Mouse (Mus musculus): Measurements from ENCODE around the gene Oas1d. TPM values are rescaled to one million over a fixed set of nuclear protein-coding genes. Genes with fewer than 3 reads are reported as not detected.
"Not testable (repeated sequence)": the region's sequence is repeated elsewhere in the genome, so short reads cannot be mapped to it uniquely, and the experiment has no call there.

Oas1d gene
- polyA plus RNA-seq, 1 experiment from 2014 or later, result not detected

DNA sequence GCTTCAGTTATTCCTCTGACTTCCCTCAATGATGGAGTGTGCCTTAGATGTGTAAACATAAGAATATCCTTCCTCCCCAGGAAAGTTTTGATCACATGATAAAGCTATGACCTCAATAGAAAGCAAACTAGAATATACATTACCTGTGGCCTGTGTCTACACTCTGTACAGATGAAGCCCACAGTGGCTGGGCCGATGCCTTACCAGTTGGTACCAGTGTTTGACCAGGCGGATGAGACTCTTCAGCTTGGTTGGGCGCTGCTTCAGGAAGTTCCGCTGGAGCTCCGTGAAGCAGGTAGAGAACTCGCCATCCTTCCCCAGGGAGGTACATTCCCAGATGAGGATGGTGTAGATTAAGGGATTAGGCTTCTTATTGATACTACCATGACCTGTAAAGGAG lies 32.7 kb upstream of the Oas1d start:
- H3K9ac ChIP-seq (ENCODE audit: low read depth, low read length); H3K4me3 ChIP-seq (ENCODE audit: low read depth, low read length); H3K4me1 ChIP-seq (ENCODE audit: control insufficient read depth, low read depth, low read length); H3K4me2 ChIP-seq (ENCODE audit: low read depth, low read length); H3K27me3 ChIP-seq (ENCODE audit: control insufficient read depth, insufficient read depth, low read depth, low read length); ATAC-seq (ENCODE audit: low read depth); H3K27ac ChIP-seq (ENCODE audit: low read length); H3K9me3 ChIP-seq (replicated peaks; ENCODE audit: control insufficient read depth, low read length); H3K36me3 ChIP-seq (ENCODE audit: control insufficient read depth, insufficient read depth): not testable (repeated sequence)
- WGBS (ENCODE audit: insufficient replicate concordance), result 66% methylated on average over 6 of the region's 6 CpGs

DNA sequence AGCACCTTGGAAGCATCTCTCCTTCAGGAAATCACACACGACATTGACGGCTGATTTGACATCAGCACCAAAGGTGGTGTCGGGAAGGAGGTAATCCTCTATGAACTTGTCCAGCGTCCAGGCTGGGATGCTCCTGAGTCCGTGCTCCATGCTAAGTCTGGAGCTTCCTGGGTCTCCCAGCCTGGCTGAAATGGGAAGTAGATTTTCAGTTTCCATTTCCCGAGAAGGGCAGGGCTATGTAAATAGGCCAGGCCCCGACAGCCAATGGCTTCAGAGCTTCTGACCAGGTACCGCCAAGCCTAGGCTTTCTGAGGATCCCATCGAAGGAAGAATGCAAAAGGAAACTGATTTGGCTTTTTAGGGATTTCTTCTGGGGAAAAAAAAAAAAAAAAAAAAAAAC lies 26.9 kb upstream of the Oas1d start, which contains the start of gene Oas1g:
Gene Oas1g, minus strand, starts transcription at position 201 of the 400 bp plus-strand sequence.
- H3K4me3 ChIP-seq (ENCODE audit: low read depth, low read length); H3K4me1 ChIP-seq (ENCODE audit: control insufficient read depth, low read depth, low read length); H3K27me3 ChIP-seq (ENCODE audit: control insufficient read depth, insufficient read depth, low read depth, low read length); H3K36me3 ChIP-seq (ENCODE audit: control insufficient read depth, insufficient read depth); H3K9me3 ChIP-seq (replicated peaks; ENCODE audit: control insufficient read depth, low read length); H3K9ac ChIP-seq (ENCODE audit: low read depth, low read length); H3K4me2 ChIP-seq (ENCODE audit: low read depth, low read length); ATAC-seq (ENCODE audit: low read depth); H3K27ac ChIP-seq (ENCODE audit: low read length): not testable (repeated sequence)
- WGBS (ENCODE audit: insufficient replicate concordance), result 7% methylated on average over 5 of the region's 9 CpGs

DNA sequence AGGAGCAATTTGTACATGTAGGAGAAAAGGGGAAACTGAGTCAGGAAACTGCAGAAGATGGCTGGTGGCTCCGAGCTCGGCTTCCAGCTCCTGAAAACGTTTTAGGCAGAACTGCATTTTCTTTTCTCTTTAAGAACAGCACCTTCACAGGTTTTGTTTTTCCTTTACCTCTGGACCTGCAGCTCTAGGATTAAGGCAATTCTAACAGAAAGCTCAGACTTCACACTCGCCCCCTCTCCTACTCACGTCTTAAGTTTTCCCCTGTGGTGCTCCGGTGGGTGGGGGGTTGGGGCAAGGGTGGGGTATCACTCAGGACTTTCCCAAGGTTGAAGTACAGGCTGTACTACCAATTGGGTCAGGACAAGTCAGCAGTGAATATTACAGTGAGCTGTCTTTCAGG lies 26.5 kb upstream of the Oas1d start:
- H3K27ac ChIP-seq (ENCODE audit: low read length), result no peak overlapping the region
- no peak overlapping the region for H3K4me2 ChIP-seq (ENCODE audit: low read depth, low read length)
- no peaks in the 10 kb centered on the region for H3K9me3 ChIP-seq (replicated peaks; ENCODE audit: control insufficient read depth, low read length)
- H3K27me3 ChIP-seq (ENCODE audit: control insufficient read depth, insufficient read depth, low read depth, low read length), result no peaks in the 10 kb centered on the region
- H3K4me3 ChIP-seq (ENCODE audit: low read depth, low read length), result no peak overlapping the region
- H3K4me1 ChIP-seq (ENCODE audit: control insufficient read depth, low read depth, low read length), result no peaks in the 10 kb centered on the region
- no peaks in the 10 kb centered on the region for H3K36me3 ChIP-seq (ENCODE audit: control insufficient read depth, insufficient read depth)
- 38% methylated on average over 6 of the region's 6 CpGs for WGBS (ENCODE audit: insufficient replicate concordance)
- H3K9ac ChIP-seq (ENCODE audit: low read depth, low read length), result no peak overlapping the region
- ATAC-seq (ENCODE audit: low read depth), result no peak

DNA sequence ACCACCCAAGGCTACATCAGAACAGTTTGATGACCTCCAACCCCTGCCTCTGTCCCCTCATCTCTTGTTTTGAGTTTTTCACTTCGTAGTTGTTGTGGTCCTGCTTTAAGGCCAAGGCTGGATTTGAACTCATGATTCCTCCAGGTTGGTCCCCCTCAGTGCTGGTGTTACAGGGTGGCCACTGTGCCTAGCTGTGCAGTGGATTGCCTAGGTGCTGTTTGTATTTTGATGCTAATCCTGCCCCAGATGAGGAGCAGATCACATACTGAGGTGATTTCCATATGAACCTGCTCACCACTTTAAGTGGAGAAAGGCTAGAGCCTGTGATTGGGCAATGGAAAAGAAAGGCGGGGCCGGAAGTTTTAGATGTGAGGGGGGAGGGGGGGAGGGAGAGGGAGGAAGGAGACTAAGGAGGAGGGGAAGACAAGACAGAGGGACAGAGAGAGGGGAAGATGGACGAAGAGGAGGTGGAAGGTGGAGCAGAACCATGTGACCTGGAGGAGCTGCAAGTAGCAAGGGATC lies 26.0 kb upstream of the Oas1d start:
- H3K9ac ChIP-seq (ENCODE audit: low read depth, low read length); H3K4me2 ChIP-seq (ENCODE audit: low read depth, low read length); H3K27me3 ChIP-seq (ENCODE audit: control insufficient read depth, insufficient read depth, low read depth, low read length); H3K4me3 ChIP-seq (ENCODE audit: low read depth, low read length); ATAC-seq (ENCODE audit: low read depth); H3K9me3 ChIP-seq (replicated peaks; ENCODE audit: control insufficient read depth, low read length); H3K4me1 ChIP-seq (ENCODE audit: control insufficient read depth, low read depth, low read length); H3K36me3 ChIP-seq (ENCODE audit: control insufficient read depth, insufficient read depth); H3K27ac ChIP-seq (ENCODE audit: low read length): not testable (repeated sequence)
- 26% methylated on average over 4 of the region's 4 CpGs for WGBS (ENCODE audit: insufficient replicate concordance)

DNA sequence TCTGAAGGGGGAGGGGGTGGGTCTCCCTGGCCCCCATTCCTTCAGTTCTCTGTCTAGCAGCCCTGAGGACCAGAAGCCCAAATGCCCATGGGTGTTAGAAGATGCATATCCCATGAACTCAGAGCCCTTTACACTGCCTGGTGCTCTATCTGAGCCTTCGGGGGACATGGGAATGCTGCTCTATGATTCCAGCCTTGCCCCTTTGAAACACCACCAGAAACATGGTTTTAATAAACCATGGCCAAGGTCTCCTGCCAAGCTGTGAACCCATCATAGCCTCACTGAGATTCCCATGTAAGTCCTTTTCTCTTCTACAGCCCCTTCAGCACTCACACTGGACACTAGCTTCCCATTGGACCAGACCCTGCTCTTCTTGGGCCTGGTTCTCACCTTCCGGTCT lies 24.3 kb upstream of the Oas1d start:
- no peaks in the 10 kb centered on the region for H3K27me3 ChIP-seq (ENCODE audit: control insufficient read depth, insufficient read depth, low read depth, low read length)
- no peak overlapping the region for H3K9ac ChIP-seq (ENCODE audit: low read depth, low read length)
- WGBS (ENCODE audit: insufficient replicate concordance), result 67% methylated on average over 2 of the region's 2 CpGs
- no peak overlapping the region for H3K4me3 ChIP-seq (ENCODE audit: low read depth, low read length)
- no peak overlapping the region for H3K27ac ChIP-seq (ENCODE audit: low read length)
- no peaks in the 10 kb centered on the region for H3K4me1 ChIP-seq (ENCODE audit: control insufficient read depth, low read depth, low read length)
- no peaks in the 10 kb centered on the region for H3K9me3 ChIP-seq (replicated peaks; ENCODE audit: control insufficient read depth, low read length)
- no peak overlapping the region for H3K4me2 ChIP-seq (ENCODE audit: low read depth, low read length)
- no peaks in the 10 kb centered on the region for H3K36me3 ChIP-seq (ENCODE audit: control insufficient read depth, insufficient read depth)
- ATAC-seq (ENCODE audit: low read depth), result no peak

DNA sequence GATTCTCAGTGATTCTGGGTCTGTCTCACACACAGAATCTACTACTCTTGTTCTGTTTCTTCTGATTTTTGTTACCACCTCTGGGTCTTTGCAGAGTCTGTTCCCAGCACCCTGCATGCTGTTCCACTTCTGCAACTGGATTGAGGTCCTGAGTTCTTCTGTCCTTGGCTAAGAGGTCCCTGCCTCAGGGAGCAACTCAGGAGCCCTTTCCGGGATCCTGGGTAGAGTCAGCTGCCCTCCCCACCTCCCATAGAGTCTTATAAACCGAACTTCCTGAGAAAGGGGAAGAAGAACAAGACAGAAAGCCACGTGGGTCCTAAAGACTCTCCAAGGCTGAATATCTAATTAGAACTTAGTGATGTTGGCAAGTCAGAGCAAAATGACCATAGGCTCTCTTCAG lies 23.3 kb upstream of the Oas1d start:
- no peak overlapping the region for H3K4me3 ChIP-seq (ENCODE audit: low read depth, low read length)
- no peaks in the 10 kb centered on the region for H3K27me3 ChIP-seq (ENCODE audit: control insufficient read depth, insufficient read depth, low read depth, low read length)
- H3K4me2 ChIP-seq (ENCODE audit: low read depth, low read length), result no peak overlapping the region
- no peaks in the 10 kb centered on the region for H3K36me3 ChIP-seq (ENCODE audit: control insufficient read depth, insufficient read depth)
- 24% methylated on average over 3 of the region's 3 CpGs for WGBS (ENCODE audit: insufficient replicate concordance)
- H3K9me3 ChIP-seq (replicated peaks; ENCODE audit: control insufficient read depth, low read length), result no peaks in the 10 kb centered on the region
- H3K9ac ChIP-seq (ENCODE audit: low read depth, low read length), result no peak overlapping the region
- H3K27ac ChIP-seq (ENCODE audit: low read length), result no peak overlapping the region
- no peaks in the 10 kb centered on the region for H3K4me1 ChIP-seq (ENCODE audit: control insufficient read depth, low read depth, low read length)
- ATAC-seq (ENCODE audit: low read depth), result no peak

DNA sequence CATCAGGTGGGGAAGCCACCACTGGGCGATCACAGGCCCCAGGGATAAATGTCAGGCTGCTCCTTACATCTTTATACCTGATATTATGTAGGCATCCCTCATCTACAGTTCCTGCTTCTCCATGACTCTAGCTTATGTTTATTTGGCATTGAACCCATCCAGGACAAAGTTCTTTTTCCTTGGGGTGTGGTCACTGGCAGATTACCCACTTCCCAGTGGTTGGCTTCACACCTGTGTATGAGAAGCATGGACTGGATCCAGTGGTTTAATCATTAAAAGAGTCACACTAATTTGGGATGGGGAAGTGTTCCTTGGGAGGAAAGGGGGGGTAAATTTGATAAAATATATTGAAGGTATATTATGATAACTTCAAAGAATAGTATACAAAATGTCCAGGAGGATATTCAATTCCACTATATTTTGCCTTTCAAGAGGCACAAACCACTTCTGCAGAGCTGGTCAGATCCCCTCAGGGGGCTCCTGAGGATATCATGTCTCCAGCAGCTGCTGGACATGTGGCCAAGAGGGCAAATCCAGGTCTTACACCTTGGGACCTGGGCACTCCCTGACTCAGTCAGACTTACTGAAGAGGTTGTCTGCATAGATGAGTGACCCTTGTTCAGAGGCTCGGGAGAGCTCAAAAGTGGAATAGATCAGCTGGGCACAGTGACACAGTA lies 22.6 kb upstream of the Oas1d start:
- WGBS (ENCODE audit: insufficient replicate concordance), result 50% methylated on average over 2 of the region's 2 CpGs
- not testable (repeated sequence) for H3K4me3 ChIP-seq (ENCODE audit: low read depth, low read length); H3K27me3 ChIP-seq (ENCODE audit: control insufficient read depth, insufficient read depth, low read depth, low read length); H3K9ac ChIP-seq (ENCODE audit: low read depth, low read length); H3K9me3 ChIP-seq (replicated peaks; ENCODE audit: control insufficient read depth, low read length); H3K27ac ChIP-seq (ENCODE audit: low read length); H3K4me1 ChIP-seq (ENCODE audit: control insufficient read depth, low read depth, low read length); H3K36me3 ChIP-seq (ENCODE audit: control insufficient read depth, insufficient read depth); ATAC-seq (ENCODE audit: low read depth); H3K4me2 ChIP-seq (ENCODE audit: low read depth, low read length)

DNA sequence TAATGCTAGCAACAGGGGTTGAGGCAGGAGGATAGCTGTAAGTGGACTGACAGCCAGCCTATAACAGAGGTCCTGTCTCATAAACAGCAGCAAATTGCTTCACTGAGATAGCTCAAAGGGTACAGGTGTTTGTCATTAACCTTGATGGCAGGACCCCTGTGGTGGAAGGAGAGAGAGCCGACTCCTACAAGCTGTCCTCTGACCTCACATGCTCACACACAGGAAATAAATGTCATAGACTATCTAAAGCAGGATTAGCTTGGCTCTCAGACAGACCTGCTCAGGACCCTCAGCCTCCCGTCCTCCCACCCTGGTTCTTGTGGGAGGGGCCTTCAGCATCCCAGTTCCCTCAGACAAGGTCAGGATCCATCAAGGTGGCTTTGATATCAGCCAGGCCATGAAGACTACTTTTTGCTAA lies 22.1 kb upstream of the Oas1d start:
- Histone ChIP-seq H3K9me3 (replicated peaks; ENCODE audit: control insufficient read depth, low read length) (no peaks in the 10 kb centered on the region), H3K4me2 (ENCODE audit: low read depth, low read length) (no peak overlapping the region), H3K27me3 (ENCODE audit: control insufficient read depth, insufficient read depth, low read depth, low read length) (no peaks in the 10 kb centered on the region), H3K4me1 (ENCODE audit: control insufficient read depth, low read depth, low read length) (no peaks in the 10 kb centered on the region), H3K4me3 (ENCODE audit: low read depth, low read length) (no peak overlapping the region), H3K9ac (ENCODE audit: low read depth, low read length) (no peak overlapping the region), H3K27ac (ENCODE audit: low read length) (no peak overlapping the region), H3K36me3 (ENCODE audit: control insufficient read depth, insufficient read depth) (no peaks in the 10 kb centered on the region)
- ATAC-seq (ENCODE audit: low read depth), result no peak
- 47% methylated on average over 2 of the region's 2 CpGs for WGBS (ENCODE audit: insufficient replicate concordance)

DNA sequence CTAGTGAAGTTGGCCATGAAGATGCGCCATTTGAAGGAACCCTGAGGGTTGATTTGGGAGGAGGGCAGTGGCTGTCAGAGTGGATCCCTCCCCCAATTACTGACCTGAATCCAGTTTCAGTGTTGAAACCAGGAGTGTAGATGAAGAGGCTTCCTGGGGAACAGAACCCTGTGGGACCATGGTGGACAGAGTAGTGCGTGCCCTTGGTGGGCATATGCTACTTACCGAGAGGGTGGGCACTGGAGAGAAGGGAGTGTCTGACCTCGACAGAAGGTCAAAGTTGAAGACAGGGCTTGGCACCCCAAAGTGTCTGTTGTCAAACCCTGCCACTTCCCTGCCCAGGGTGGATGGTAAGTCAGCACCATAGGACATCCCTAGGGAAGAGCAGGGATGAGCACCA lies 20.5 kb upstream of the Oas1d start:
- not testable (repeated sequence) for ATAC-seq (ENCODE audit: low read depth)

More for the DNA sequence above, 20.5 kb upstream of the Oas1d start:
- H3K36me3 ChIP-seq (ENCODE audit: control insufficient read depth, insufficient read depth); H3K9ac ChIP-seq (ENCODE audit: low read depth, low read length); H3K4me2 ChIP-seq (ENCODE audit: low read depth, low read length); H3K9me3 ChIP-seq (replicated peaks; ENCODE audit: control insufficient read depth, low read length); H3K4me3 ChIP-seq (ENCODE audit: low read depth, low read length); H3K4me1 ChIP-seq (ENCODE audit: control insufficient read depth, low read depth, low read length); H3K27me3 ChIP-seq (ENCODE audit: control insufficient read depth, insufficient read depth, low read depth, low read length); H3K27ac ChIP-seq (ENCODE audit: low read length): not testable (repeated sequence)
- WGBS (ENCODE audit: insufficient replicate concordance), result 66% methylated on average over 4 of the region's 4 CpGs

Data from liver, embryonic 16.5 days (tissue).